Mouse (Mus musculus): ENCODE data around the gene Tfpi2. TPM values are rescaled to one million over a fixed set of nuclear protein-coding genes. Genes with fewer than 3 reads are reported as not detected.

Gene Tfpi2
- 7.1 and 8.2 TPM in 2 replicates for polyA plus RNA-seq (2015; fragmentation: Nextera tagmentation; extraction: Ambion mirVana)

GRCm38 (mm10) chr6:3988750-3989149 is at the start of gene Tfpi2:
Tfpi2 (minus strand) TSS chr6:3988919.
- Histone ChIP-seq H3K9ac (ENCODE audit: low read depth, low read length) (no peak within 1 kb of the TSS), H3K9me3 (ENCODE audit: control insufficient read depth) (no peaks in the 10 kb centered on the region), H3K36me3 (ENCODE audit: control insufficient read depth, insufficient read depth) (no peaks in the 10 kb centered on the region), H3K27me3 (replicated peaks; ENCODE audit: control insufficient read depth, insufficient read depth, low read length) (no peaks in the 10 kb centered on the region), H3K4me2 (replicated peaks; ENCODE audit: low read depth) (peak within 1 kb of the TSS; percentile 48), H3K27ac (ENCODE audit: low read depth, low read length) (peak within 1 kb of the TSS; percentile 2; the same call in 1 of the 2 replicates), H3K4me1 (replicated peaks; ENCODE audit: control insufficient read depth, insufficient read depth, low read length) (no peaks in the 10 kb centered on the region; the same call in 1 of the 2 replicates), H3K4me3 (ENCODE audit: low read depth, low read length) (peak within 1 kb of the TSS; percentile 13)
- 36% methylated on average over 3 of the region's 3 CpGs for WGBS
- no peak for TF ChIP-seq CTCF (IDR thresholded peaks at IDR 0.05; ENCODE audit: low read depth)
- ATAC-seq: peak; percentile 98

DNA sequence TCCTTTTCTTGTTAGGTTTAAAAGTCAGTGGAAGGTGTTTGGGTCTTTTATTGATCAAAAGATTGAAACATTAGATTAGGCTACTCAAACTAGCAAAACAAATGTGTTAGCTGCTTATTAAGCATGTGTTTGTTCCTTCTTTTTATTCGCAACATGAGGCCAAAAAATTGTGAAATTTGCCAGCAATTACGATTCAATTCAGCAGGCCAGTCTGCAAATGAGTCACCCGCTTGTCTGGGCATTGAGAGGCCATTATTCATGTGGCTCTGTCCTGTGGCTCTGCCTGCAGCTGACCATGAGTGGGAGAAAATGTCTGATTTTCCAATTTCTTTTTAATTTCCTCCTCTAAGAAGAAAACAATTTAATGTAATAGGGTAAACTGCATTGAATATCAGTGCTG is 42.2 kb upstream of the Tfpi2 start:
- Histone ChIP-seq H3K4me2 (replicated peaks; ENCODE audit: low read depth) (no peak overlapping the region), H3K27ac (ENCODE audit: low read depth, low read length) (no peak overlapping the region), H3K27me3 (replicated peaks; ENCODE audit: control insufficient read depth, insufficient read depth, low read length) (no peaks in the 10 kb centered on the region), H3K9me3 (ENCODE audit: control insufficient read depth) (no peaks in the 10 kb centered on the region), H3K4me3 (ENCODE audit: low read depth, low read length) (no peak overlapping the region), H3K4me1 (replicated peaks; ENCODE audit: control insufficient read depth, insufficient read depth, low read length) (no peaks in the 10 kb centered on the region), H3K36me3 (ENCODE audit: control insufficient read depth, insufficient read depth) (no peaks in the 10 kb centered on the region), H3K9ac (ENCODE audit: low read depth, low read length) (no peak overlapping the region)
- no peak for TF ChIP-seq CTCF (IDR thresholded peaks at IDR 0.05; ENCODE audit: low read depth)
- WGBS: 78% methylated on average over 3 of the region's 3 CpGs
- no peak for ATAC-seq

DNA sequence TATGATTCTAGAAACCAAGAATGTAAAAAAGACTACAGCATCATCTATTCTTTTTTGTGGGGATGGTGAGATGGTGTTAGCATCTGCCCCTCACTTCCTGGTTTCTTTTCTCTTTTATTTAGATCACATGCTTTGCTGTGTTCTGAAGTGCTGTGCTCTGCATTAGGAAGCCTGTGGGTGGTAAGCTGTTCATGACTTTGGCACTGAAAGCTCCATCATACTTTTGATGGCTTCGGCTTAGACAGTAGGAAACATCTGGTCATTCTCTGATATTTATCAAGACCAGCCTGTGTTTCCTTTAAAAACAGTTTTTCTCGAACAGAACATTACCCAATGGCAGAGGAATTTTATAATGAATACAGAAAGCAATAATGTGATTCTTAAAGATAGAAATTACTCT is 37.6 kb upstream of the Tfpi2 start:
- Histone ChIP-seq H3K27ac (ENCODE audit: low read depth, low read length) (no peak overlapping the region), H3K9ac (ENCODE audit: low read depth, low read length) (no peak overlapping the region), H3K9me3 (ENCODE audit: control insufficient read depth) (no peaks in the 10 kb centered on the region), H3K4me1 (replicated peaks; ENCODE audit: control insufficient read depth, insufficient read depth, low read length) (no peaks in the 10 kb centered on the region), H3K4me2 (replicated peaks; ENCODE audit: low read depth) (no peak overlapping the region), H3K4me3 (ENCODE audit: low read depth, low read length) (no peak overlapping the region), H3K27me3 (replicated peaks; ENCODE audit: control insufficient read depth, insufficient read depth, low read length) (no peaks in the 10 kb centered on the region), H3K36me3 (ENCODE audit: control insufficient read depth, insufficient read depth) (no peaks in the 10 kb centered on the region)
- ATAC-seq: no peak
- no peak for TF ChIP-seq CTCF (IDR thresholded peaks at IDR 0.05; ENCODE audit: low read depth)
- WGBS: 58% methylated on average over 2 of the region's 2 CpGs

- Histone ChIP-seq H3K4me3 (ENCODE audit: low read depth, low read length) (no peak overlapping the region), H3K4me2 (replicated peaks; ENCODE audit: low read depth) (no peak overlapping the region), H3K36me3 (ENCODE audit: control insufficient read depth, insufficient read depth) (no peaks in the 10 kb centered on the region), H3K9me3 (ENCODE audit: control insufficient read depth) (no peaks in the 10 kb centered on the region), H3K4me1 (replicated peaks; ENCODE audit: control insufficient read depth, insufficient read depth, low read length) (no peaks in the 10 kb centered on the region), H3K27ac (ENCODE audit: low read depth, low read length) (no peak overlapping the region), H3K9ac (ENCODE audit: low read depth, low read length) (no peak overlapping the region), H3K27me3 (replicated peaks; ENCODE audit: control insufficient read depth, insufficient read depth, low read length) (no peaks in the 10 kb centered on the region)
- ATAC-seq: no peak
- TF ChIP-seq CTCF (IDR thresholded peaks at IDR 0.05; ENCODE audit: low read depth): no peak
- 47% methylated on average over 1 of the region's 1 CpGs for WGBS
Observed at GRCm38 (mm10) chr6:4022645-4023044, 33.9 kb upstream of the Tfpi2 start.

DNA sequence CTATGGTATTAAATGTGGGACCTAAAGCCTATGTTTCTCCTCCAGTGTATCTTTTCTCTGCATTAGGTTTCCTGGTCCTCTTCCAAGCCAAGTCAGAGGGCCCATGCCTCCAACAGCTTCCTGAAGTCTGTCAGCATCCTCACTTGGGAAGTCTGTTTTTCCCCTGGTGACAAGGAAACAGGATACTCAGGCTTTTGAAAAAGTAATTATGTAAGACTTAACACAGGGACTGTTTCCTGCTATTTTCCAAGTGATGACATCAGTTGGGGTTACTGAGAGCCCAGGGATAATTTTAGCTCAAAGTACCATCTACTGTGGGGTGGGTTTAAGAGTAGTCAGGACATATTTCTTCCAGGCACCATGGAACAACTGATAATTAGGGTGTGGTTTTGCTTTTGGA is 20.8 kb upstream of the Tfpi2 start:
- TF ChIP-seq CTCF (IDR thresholded peaks at IDR 0.05; ENCODE audit: low read depth): no peak
- ATAC-seq: no peak
- no peak overlapping the region for H3K4me3 ChIP-seq (ENCODE audit: low read depth, low read length)

GRCm38 (mm10) chr6:4008501-4009040 is 19.9 kb upstream of the Tfpi2 start:
- TF ChIP-seq CTCF (IDR thresholded peaks at IDR 0.05; ENCODE audit: low read depth): no peak
- H3K4me1 ChIP-seq (replicated peaks; ENCODE audit: control insufficient read depth, insufficient read depth, low read length): no peaks in the 10 kb centered on the region
- H3K4me2 ChIP-seq (replicated peaks; ENCODE audit: low read depth): no peak overlapping the region
- ATAC-seq: no peak
- H3K9me3 ChIP-seq (ENCODE audit: control insufficient read depth): no peaks in the 10 kb centered on the region
- WGBS: 46% methylated on average over 2 of the region's 2 CpGs
- H3K36me3 ChIP-seq (ENCODE audit: control insufficient read depth, insufficient read depth): no peaks in the 10 kb centered on the region
- no peak overlapping the region for H3K9ac ChIP-seq (ENCODE audit: low read depth, low read length)
- H3K27ac ChIP-seq (ENCODE audit: low read depth, low read length): no peak overlapping the region
- H3K27me3 ChIP-seq (replicated peaks; ENCODE audit: control insufficient read depth, insufficient read depth, low read length): no peaks in the 10 kb centered on the region
- H3K4me3 ChIP-seq (ENCODE audit: low read depth, low read length): no peak overlapping the region

More for the DNA sequence above, 20.8 kb upstream of the Tfpi2 start:
- no peak overlapping the region for H3K9ac ChIP-seq (ENCODE audit: low read depth, low read length)
- no peak overlapping the region for H3K27ac ChIP-seq (ENCODE audit: low read depth, low read length)
- H3K36me3 ChIP-seq (ENCODE audit: control insufficient read depth, insufficient read depth): no peaks in the 10 kb centered on the region
- no peaks in the 10 kb centered on the region for H3K9me3 ChIP-seq (ENCODE audit: control insufficient read depth)
- no peaks in the 10 kb centered on the region for H3K4me1 ChIP-seq (replicated peaks; ENCODE audit: control insufficient read depth, insufficient read depth, low read length)
- H3K4me2 ChIP-seq (replicated peaks; ENCODE audit: low read depth): no peak overlapping the region
- no peaks in the 10 kb centered on the region for H3K27me3 ChIP-seq (replicated peaks; ENCODE audit: control insufficient read depth, insufficient read depth, low read length)

DNA sequence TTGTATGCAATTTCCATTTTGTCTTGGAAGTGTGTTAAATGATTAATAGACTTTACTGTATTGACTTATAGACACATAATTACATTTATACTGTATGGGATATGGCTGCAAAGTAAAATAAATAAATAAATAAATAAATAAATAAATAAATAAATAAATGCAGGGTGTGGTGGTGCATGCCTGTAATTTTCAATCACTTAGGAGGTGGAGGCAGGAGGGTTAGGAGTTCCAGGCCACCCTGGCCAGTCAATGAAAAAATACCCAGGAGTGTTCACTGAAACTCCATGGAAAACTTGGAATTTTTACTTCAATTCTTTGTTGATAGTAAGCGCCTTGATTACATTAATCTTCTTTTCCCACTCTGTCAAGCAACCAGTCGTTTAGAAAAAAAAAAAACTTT is 16.1 kb upstream of the Tfpi2 start:
- 56% methylated on average over 2 of the region's 2 CpGs for WGBS
- H3K9ac ChIP-seq (ENCODE audit: low read depth, low read length): no peak overlapping the region

More for the DNA sequence above, 16.1 kb upstream of the Tfpi2 start:
- no peak for TF ChIP-seq CTCF (IDR thresholded peaks at IDR 0.05; ENCODE audit: low read depth)
- Histone ChIP-seq H3K4me1 (replicated peaks; ENCODE audit: control insufficient read depth, insufficient read depth, low read length) (no peaks in the 10 kb centered on the region), H3K27me3 (replicated peaks; ENCODE audit: control insufficient read depth, insufficient read depth, low read length) (no peaks in the 10 kb centered on the region), H3K27ac (ENCODE audit: low read depth, low read length) (no peak overlapping the region), H3K9me3 (ENCODE audit: control insufficient read depth) (no peaks in the 10 kb centered on the region), H3K4me3 (ENCODE audit: low read depth, low read length) (peak overlapping the region; percentile 62), H3K36me3 (ENCODE audit: control insufficient read depth, insufficient read depth) (no peaks in the 10 kb centered on the region), H3K4me2 (replicated peaks; ENCODE audit: low read depth) (peak overlapping the region; percentile 78)
- ATAC-seq: no peak
